Mouse (Mus musculus): Measurements from ENCODE around the gene Insl6. TPM values are rescaled to one million over a fixed set of nuclear protein-coding genes. Genes with fewer than 3 reads are reported as not detected.

The Insl6 gene
- total and polyA plus RNA-seq, 3 experiments = 5.1 to 11.2 (median 8.5) TPM

DNA sequence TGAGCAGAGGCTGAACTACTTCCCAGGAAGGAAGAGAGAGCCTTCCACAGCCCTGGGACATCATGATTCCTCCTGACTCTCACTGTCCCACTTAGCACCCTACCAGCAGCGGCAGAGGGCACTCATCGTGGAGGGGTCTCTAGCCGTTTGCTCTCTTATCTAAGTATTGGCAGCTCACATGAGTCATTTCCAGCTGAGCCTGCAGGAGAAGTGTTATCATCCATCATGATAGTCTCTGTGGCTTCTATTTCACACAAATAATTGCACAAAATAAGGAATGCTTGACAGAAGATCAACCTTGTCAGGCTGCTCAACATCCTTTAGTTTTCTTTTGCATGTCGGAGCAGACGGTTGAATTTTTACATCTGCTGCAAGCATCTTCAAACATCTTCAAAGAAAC, 35.1 kb upstream of the Insl6 start:
- TF ChIP-seq RAD21 (IDR thresholded peaks at IDR 0.05; ENCODE audit: low read depth, low read length) (no peak), CHD1 (IDR thresholded peaks at IDR 0.05; ENCODE audit: low read depth, low read length) (no peak), POLR2A (IDR thresholded peaks at IDR 0.05; ENCODE audit: low read depth, low read length) (no peak), CTCF (conservative IDR thresholded peaks at IDR 0.05 in 1 of 2, IDR thresholded peaks at IDR 0.05 in 1 of 2; ENCODE audit: low read depth in 2 of 2, low read length in 2 of 2) (no peak), ZKSCAN1 (IDR thresholded peaks at IDR 0.05; ENCODE audit: borderline replicate concordance, low read depth, low read length) (no peak), GABPA (IDR thresholded peaks at IDR 0.05; ENCODE audit: insufficient replicate concordance, low read depth, low read length) (no peak), MEF2A (IDR thresholded peaks at IDR 0.05; ENCODE audit: borderline replicate concordance, low read depth, low read length) (no peak), POLR2AphosphoS2 (IDR thresholded peaks at IDR 0.05; ENCODE audit: low read depth, low read length) (no peak), E2F4 (IDR thresholded peaks at IDR 0.05; ENCODE audit: insufficient replicate concordance, low read depth, low read length) (no peak), USF1 (IDR thresholded peaks at IDR 0.05; ENCODE audit: low read depth, low read length) (no peak), MXI1 (IDR thresholded peaks at IDR 0.05; ENCODE audit: low read depth, low read length) (no peak), KAT2A (IDR thresholded peaks at IDR 0.05; ENCODE audit: insufficient replicate concordance, low read length) (no peak), ELF1 (IDR thresholded peaks at IDR 0.05; ENCODE audit: low read depth, low read length) (no peak), MYC (IDR thresholded peaks at IDR 0.05; ENCODE audit: low read depth, low read length) (no peak), HCFC1 (IDR thresholded peaks at IDR 0.05; ENCODE audit: low read depth, low read length) (no peak), MAFK (IDR thresholded peaks at IDR 0.05; ENCODE audit: insufficient replicate concordance, low read length) (no peak), IRF4 (IDR thresholded peaks at IDR 0.05; ENCODE audit: low read depth, low read length) (no peak), JUN (IDR thresholded peaks at IDR 0.05; ENCODE audit: insufficient read depth, low read depth, low read length) (no peak), NRF1 (IDR thresholded peaks at IDR 0.05; ENCODE audit: low read depth, low read length) (no peak), BHLHE40 (IDR thresholded peaks at IDR 0.05; ENCODE audit: low read depth, low read length) (no peak)
- no peaks in the 10 kb centered on the region for H3K27me3 ChIP-seq (replicated peaks)
- no peak overlapping the region for H3K9ac ChIP-seq (ENCODE audit: insufficient read depth, low read depth)
- dilution Hi-C loops (cut with MboI; ENCODE audit: extremely low pct_ligation_motif_present, extremely low pct_unique_long_range_greater_than_20kb, low sequenced_read_pairs) = no loop called here
- H3K27ac ChIP-seq (ENCODE audit: insufficient read depth, low read depth) = no peak overlapping the region
- peaks cover 11 to 48% of the 10 kb centered on the region in 2 experiments for H3K36me3 ChIP-seq (replicated peaks in 1 of 2; ENCODE audit: control insufficient read depth in 1 of 2, insufficient read depth in 1 of 2, low read length in 1 of 2)
- no peak overlapping the region for H3K4me3 ChIP-seq (replicated peaks in 1 of 3; ENCODE audit: low read depth in 2 of 3, low read length in 2 of 3, poor library complexity in 1 of 3)
- H3K4me1 ChIP-seq (ENCODE audit: control insufficient read depth in 1 of 2, insufficient read depth in 2 of 2) = peaks cover 21 to 42% of the 10 kb centered on the region in 2 experiments
- H3K4me2 ChIP-seq (ENCODE audit: insufficient read depth, low read depth, poor library complexity, severe bottlenecking) = no peak overlapping the region
- in situ Hi-C loops (cut with MboI; ENCODE audit: low pct_ligation_motif_present, low pct_unique_long_range_greater_than_20kb, low sequenced_read_pairs) = loop anchor here (25.0 kb wide), 2 partner anchors 452 to 573 kb away; partner anchors contain the start of genes 9930021J03Rik and Ranbp6
- no peaks in the 10 kb centered on the region for H3K9me3 ChIP-seq (replicated peaks; ENCODE audit: low read length)
- DNase-seq (ENCODE audit: extremely low read depth) = no peak
- no peaks in the 10 kb centered on the region for H3K79me2 ChIP-seq (replicated peaks; ENCODE audit: control insufficient read depth, extremely low read depth, insufficient read depth, poor library complexity, severe bottlenecking)

DNA sequence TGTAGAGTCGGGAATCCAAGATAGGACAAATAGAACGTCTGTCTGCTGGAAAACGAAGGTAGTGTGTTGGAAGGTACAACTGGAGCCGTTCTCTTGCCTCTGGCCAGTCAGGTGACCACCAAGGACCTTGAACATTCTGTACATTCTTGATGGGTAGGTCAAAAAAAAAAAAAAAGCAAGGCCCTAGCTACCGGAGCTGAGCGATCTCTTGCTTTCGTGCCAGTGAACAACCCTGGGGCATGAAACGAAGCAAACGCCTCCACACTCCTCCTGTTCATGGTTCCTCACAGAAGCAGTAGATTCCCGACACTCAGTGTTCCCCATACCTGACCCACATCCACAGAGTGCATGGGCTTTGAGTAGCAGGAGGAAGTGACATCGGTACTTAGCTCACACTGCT, 31.1 kb upstream of the Insl6 start:
- DNase-seq (ENCODE audit: extremely low read depth) = no peak
- Histone ChIP-seq H3K4me1 (ENCODE audit: control insufficient read depth in 1 of 2, insufficient read depth in 2 of 2) (peaks cover 4 to 9% of the 10 kb centered on the region in 2 experiments; a peak in 3 of 4 replicates), H3K27me3 (replicated peaks) (no peaks in the 10 kb centered on the region), H3K4me3 (replicated peaks in 1 of 3; ENCODE audit: low read depth in 2 of 3, low read length in 2 of 3, poor library complexity in 1 of 3) (no peak overlapping the region), H3K9me3 (replicated peaks; ENCODE audit: low read length) (no peaks in the 10 kb centered on the region), H3K4me2 (ENCODE audit: insufficient read depth, low read depth, poor library complexity, severe bottlenecking) (no peak overlapping the region), H3K79me2 (replicated peaks; ENCODE audit: control insufficient read depth, extremely low read depth, insufficient read depth, poor library complexity, severe bottlenecking) (no peaks in the 10 kb centered on the region), H3K9ac (ENCODE audit: insufficient read depth, low read depth) (no peak overlapping the region), H3K36me3 (replicated peaks in 1 of 2; ENCODE audit: control insufficient read depth in 1 of 2, insufficient read depth in 1 of 2, low read length in 1 of 2) (peaks cover 11 to 47% of the 10 kb centered on the region in 2 experiments), H3K27ac (ENCODE audit: insufficient read depth, low read depth) (no peak overlapping the region)
- TF ChIP-seq HCFC1 (IDR thresholded peaks at IDR 0.05; ENCODE audit: low read depth, low read length) (no peak), RCOR1 (conservative IDR thresholded peaks at IDR 0.05; ENCODE audit: low read depth, low read length) (no peak), PAX5 (IDR thresholded peaks at IDR 0.05; ENCODE audit: low read length) (no peak), BHLHE40 (IDR thresholded peaks at IDR 0.05; ENCODE audit: low read depth, low read length) (no peak), NELFE (IDR thresholded peaks at IDR 0.05; ENCODE audit: low read depth, low read length) (no peak), ZNF384 (IDR thresholded peaks at IDR 0.05; ENCODE audit: low read depth, low read length) (no peak), EP300 (IDR thresholded peaks at IDR 0.05; ENCODE audit: low read length) (no peak), UBTF (IDR thresholded peaks at IDR 0.05; ENCODE audit: low read depth, low read length) (no peak), POLR2AphosphoS2 (IDR thresholded peaks at IDR 0.05; ENCODE audit: low read depth, low read length) (no peak), CHD2 (IDR thresholded peaks at IDR 0.05; ENCODE audit: low read length) (no peak), MAFK (IDR thresholded peaks at IDR 0.05; ENCODE audit: insufficient replicate concordance, low read length) (no peak), TBP (conservative IDR thresholded peaks at IDR 0.05; ENCODE audit: low read depth, low read length) (no peak), RAD21 (IDR thresholded peaks at IDR 0.05; ENCODE audit: low read depth, low read length) (no peak), MEF2A (IDR thresholded peaks at IDR 0.05; ENCODE audit: borderline replicate concordance, low read depth, low read length) (no peak)
- dilution Hi-C loops (cut with MboI; ENCODE audit: extremely low pct_ligation_motif_present, extremely low pct_unique_long_range_greater_than_20kb, low sequenced_read_pairs) (no loop called here), in situ Hi-C loops (cut with MboI; ENCODE audit: low pct_ligation_motif_present, low pct_unique_long_range_greater_than_20kb, low sequenced_read_pairs) (loop anchor here (5.0 to 25.0 kb wide), 5 partner anchors 211 to 569 kb away; partner anchors contain the start of genes 9930021J03Rik and Ranbp6)

Data from CH12.LX (cell line).